Mouse (Mus musculus) MN1 (cell line): ENCODE measurements around the gene Eif3d.
"Not testable (repeated sequence)": the region's sequence is repeated elsewhere in the genome, so short reads cannot be mapped to it uniquely, and the experiment has no call there.

Experiments used
- DNase-seq: peaks from one replicate; pipeline ENCODE4 v3.0.0-alpha.2; 2016; ENCODE audit warnings: low spot score

Eif3d gene

GRCm38 (mm10) chr15:77970470-77971292 lies at the start of gene Eif3d:
Eif3d (minus strand) TSS chr15:77970813.
- DNase-seq: peak; percentile 99

GRCm38 (mm10) chr15:78014046-78014445 lies 43.4 kb upstream of the Eif3d start:
- no peak for DNase-seq

- not testable (repeated sequence) for DNase-seq
Measured at GRCm38 (mm10) chr15:78008206-78008605, 37.6 kb upstream of the Eif3d start.

GRCm38 (mm10) chr15:78003929-78004328 lies 33.3 kb upstream of the Eif3d start:
- peak; percentile 75 for DNase-seq

GRCm38 (mm10) chr15:78001400-78001799 lies 30.8 kb upstream of the Eif3d start:
- no peak for DNase-seq

- DNase-seq: peak; percentile 80
Measured at GRCm38 (mm10) chr15:77988541-77988940, 17.9 kb upstream of the Eif3d start.

- no peak for DNase-seq
Measured at GRCm38 (mm10) chr15:77983391-77983790, 12.8 kb upstream of the Eif3d start.

GRCm38 (mm10) chr15:77982195-77982939 lies 11.8 kb upstream of the Eif3d start:
- DNase-seq: peak; percentile 90

- no peak for DNase-seq
Measured at GRCm38 (mm10) chr15:77981181-77981680, 10.6 kb upstream of the Eif3d start.

- no peak for DNase-seq
Measured at GRCm38 (mm10) chr15:77979427-77979865, 8.8 kb upstream of the Eif3d start.

- no peak for DNase-seq
Measured at GRCm38 (mm10) chr15:77977663-77978062, 7.0 kb upstream of the Eif3d start.

- DNase-seq: no peak
Measured at GRCm38 (mm10) chr15:77974165-77974841, 3.7 kb upstream of the Eif3d start.

- DNase-seq: peak; percentile 48
Measured at GRCm38 (mm10) chr15:77969940-77970469, 608 bp downstream of the Eif3d start.

- peak; percentile 33 for DNase-seq
Measured at GRCm38 (mm10) chr15:77965117-77965528, 5.5 kb downstream of the Eif3d start.

- no peak for DNase-seq
Measured at GRCm38 (mm10) chr15:77962447-77962846, 8.2 kb downstream of the Eif3d start.

- DNase-seq: no peak
Measured at GRCm38 (mm10) chr15:77960693-77961092, 9.9 kb downstream of the Eif3d start.

- DNase-seq: no peak
Measured at GRCm38 (mm10) chr15:77958071-77958470, 12.5 kb downstream of the Eif3d start.

- no peak for DNase-seq
Measured at GRCm38 (mm10) chr15:77957625-77958024, 13.0 kb downstream of the Eif3d start.

GRCm38 (mm10) chr15:77956404-77956901 lies 14.2 kb downstream of the Eif3d start, which contains the start of gene Foxred2:
Foxred2 (minus strand) TSS chr15:77956722.
- DNase-seq: peak; percentile 55

GRCm38 (mm10) chr15:77955440-77956403 lies 14.9 kb downstream of the Eif3d start:
- no peak for DNase-seq
